Mouse (Mus musculus) gastrocnemius, postnatal 14 days (tissue): ENCODE results near the gene Syncrip. TPM values are rescaled to one million over a fixed set of nuclear protein-coding genes. Genes with fewer than 3 reads are reported as not detected.

Source experiments
- total RNA-seq, 2 experiments: library from RNA; stranded (reverse); gene quantifications; 2 replicates each; pipeline ENCODE4 v1.2.3; 2021

The Syncrip gene
- total RNA-seq, 2 experiments from 2014 or later, result 43.7 to 56.5 TPM

Other genes with a start within 250 kb of the Syncrip start
- 1 to 10 TPM; 4.8 to 5.2 TPM for gene Nt5e, start 155.4 kb downstream of the Syncrip start, total RNA-seq
- 10 to 100 TPM; 11.7 to 13.9 TPM for gene Snx14, start 43.6 kb downstream of the Syncrip start, total RNA-seq
- 1 to 10 TPM in 1 of 2 experiments, not detected in 1; 1.3 TPM for gene Gm20537, start 26.0 kb downstream of the Syncrip start, total RNA-seq
- 1 to 10 TPM; 6.1 to 6.4 TPM for gene Zfp949, start 65.4 kb upstream of the Syncrip start, total RNA-seq
- under 1 TPM in 1 of 2 experiments, not detected in 1; 0.27 TPM for gene Trim43a, start 98.3 kb upstream of the Syncrip start, total RNA-seq
- 10 to 100 TPM; 10.6 to 11.6 TPM for gene Mthfsl, start 237.7 kb upstream of the Syncrip start, total RNA-seq
- not detected for gene Bcl2a1d, start 249.3 kb upstream of the Syncrip start, total RNA-seq